Mouse (Mus musculus): ENCODE data around the gene Hist1h1b.
"Not testable (repeated sequence)": the region's sequence is repeated elsewhere in the genome, so short reads cannot be mapped to it uniquely, and the experiment has no call there.

Gene Hist1h1b

GRCm38 (mm10) chr13:21779767-21780731 is at the start of gene Hist1h1b:
Gene Hist1h1b, minus strand, starts transcription at chr13:21780625.
- peak; percentile 60 for DNase-seq (ENCODE audit: low spot score)

GRCm38 (mm10) chr13:21828511-21828910 is 48.1 kb upstream of the Hist1h1b start:
- no peak for DNase-seq (ENCODE audit: low spot score)

GRCm38 (mm10) chr13:21820082-21820890 is 39.9 kb upstream of the Hist1h1b start:
- DNase-seq (ENCODE audit: low spot score) = not testable (repeated sequence)

- not testable (repeated sequence) for DNase-seq (ENCODE audit: low spot score)
These were observed 31.7 kb upstream of the Hist1h1b start for GRCm38 (mm10) chr13:21812092-21812491.

GRCm38 (mm10) chr13:21811539-21811938 is 31.1 kb upstream of the Hist1h1b start, which contains the start of gene Hist1h4m:
Gene Hist1h4m, plus strand, starts transcription at chr13:21811746.
- not testable (repeated sequence) for DNase-seq (ENCODE audit: low spot score)

GRCm38 (mm10) chr13:21811074-21811473 is 30.6 kb upstream of the Hist1h1b start:
- not testable (repeated sequence) for DNase-seq (ENCODE audit: low spot score)

GRCm38 (mm10) chr13:21810073-21810472 is 29.6 kb upstream of the Hist1h1b start, which contains the start of the genes Hist1h2bq and Hist1h2ao:
Gene Hist1h2bq, minus strand, starts transcription at chr13:21810197.
Gene Hist1h2ao, plus strand, starts transcription at chr13:21810465.
- DNase-seq (ENCODE audit: low spot score) = not testable (repeated sequence)

GRCm38 (mm10) chr13:21803058-21803457 is 22.6 kb upstream of the Hist1h1b start:
- DNase-seq (ENCODE audit: low spot score) = not testable (repeated sequence)

- DNase-seq (ENCODE audit: low spot score) = not testable (repeated sequence)
These were observed 16.7 kb upstream of the Hist1h1b start for GRCm38 (mm10) chr13:21797163-21797562.

GRCm38 (mm10) chr13:21795584-21795983 is 15.2 kb upstream of the Hist1h1b start:
- DNase-seq (ENCODE audit: low spot score) = no peak

GRCm38 (mm10) chr13:21790601-21791283 is 10.3 kb upstream of the Hist1h1b start:
- no peak for DNase-seq (ENCODE audit: low spot score)

GRCm38 (mm10) chr13:21789925-21790324 is 9.5 kb upstream of the Hist1h1b start:
- DNase-seq (ENCODE audit: low spot score) = no peak

GRCm38 (mm10) chr13:21787760-21788593 is 7.6 kb upstream of the Hist1h1b start:
- DNase-seq (ENCODE audit: low spot score) = no peak

- peak; percentile 78 for DNase-seq (ENCODE audit: low spot score)
These were observed 6.6 kb upstream of the Hist1h1b start, which contains the start of the genes Hist1h2an and Hist1h2bp for GRCm38 (mm10) chr13:21786899-21787629. Gene Hist1h2an, minus strand, starts transcription at chr13:21787218. Gene Hist1h2bp, plus strand, starts transcription at chr13:21787461.

GRCm38 (mm10) chr13:21786189-21786898 is 5.9 kb upstream of the Hist1h1b start:
- DNase-seq (ENCODE audit: low spot score) = no peak

GRCm38 (mm10) chr13:21784311-21784710 is 3.9 kb upstream of the Hist1h1b start:
- no peak for DNase-seq (ENCODE audit: low spot score)

- DNase-seq (ENCODE audit: low spot score) = no peak
These were observed 3.3 kb upstream of the Hist1h1b start for GRCm38 (mm10) chr13:21783734-21784161.

- DNase-seq (ENCODE audit: low spot score) = no peak
These were observed 2.8 kb upstream of the Hist1h1b start, which contains the start of gene Hist1h3i for GRCm38 (mm10) chr13:21783255-21783617. Gene Hist1h3i, minus strand, starts transcription at chr13:21783370.
